Mouse (Mus musculus): ENCODE data around the gene Kif1a. TPM values are rescaled to one million over a fixed set of nuclear protein-coding genes. Genes with fewer than 3 reads are reported as not detected.
"Not testable (repeated sequence)": the region's sequence is repeated elsewhere in the genome, so short reads cannot be mapped to it uniquely, and the experiment has no call there.

Kif1a gene
- polyA plus RNA-seq, 1 experiment from 2014 or later, result 18.3 TPM

DNA sequence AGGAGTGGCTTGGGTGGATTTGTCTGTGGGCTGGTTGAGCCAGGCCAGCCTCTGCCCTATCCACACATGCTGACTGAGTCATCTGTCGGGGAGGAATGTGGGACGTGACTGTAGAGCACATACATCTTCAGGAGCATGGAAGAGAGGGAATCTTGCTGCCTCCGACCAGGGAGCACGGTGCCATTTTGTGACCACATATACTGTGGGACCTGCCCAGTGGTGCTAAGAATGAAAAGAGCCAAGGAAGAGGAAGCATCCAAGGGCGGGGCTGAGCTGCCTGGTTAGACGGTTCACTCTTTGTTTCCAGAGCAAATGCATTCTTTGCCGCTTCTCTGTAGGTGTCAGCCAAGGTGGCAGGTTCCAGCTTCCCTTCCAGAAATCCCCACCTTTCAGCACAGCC, 123.1 kb downstream of the Kif1a start:
- Histone ChIP-seq H3K9me3 (no peaks in the 10 kb centered on the region), H3K4me1 (peaks cover 11% of the 10 kb centered on the region; the same call in 1 of the 2 replicates), H3K9ac (no peak overlapping the region), H3K27me3 (replicated peaks) (no peaks in the 10 kb centered on the region), H3K27ac (no peak overlapping the region), H3K4me3 (replicated peaks) (no peak overlapping the region), H3K4me2 (no peak overlapping the region), H3K36me3 (no peaks in the 10 kb centered on the region)
- 33% methylated on average over 7 of the region's 7 CpGs for WGBS
- ATAC-seq (ENCODE audit: insufficient read depth, low FRiP score, low read depth), result no peak

DNA sequence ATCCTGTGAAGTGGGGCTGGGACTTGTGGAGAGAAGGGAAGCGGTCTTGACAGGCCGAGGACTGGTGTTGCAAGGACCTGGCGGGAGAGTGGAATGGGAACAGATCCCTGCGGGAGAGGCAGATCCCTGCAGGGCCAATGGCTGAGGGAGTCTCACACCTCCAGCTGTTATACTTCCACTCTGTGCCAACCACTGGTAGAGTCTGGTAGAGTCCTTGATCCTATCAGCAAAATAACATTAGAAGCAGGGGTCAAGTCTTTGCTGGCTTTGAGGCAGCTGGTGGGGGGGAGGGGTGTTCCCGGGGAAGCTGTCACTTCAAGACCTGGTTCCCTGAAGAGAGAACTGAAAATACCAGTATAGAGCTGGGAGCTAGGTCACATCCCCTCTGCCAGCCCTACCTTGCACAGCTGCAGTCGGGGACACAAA, 125.6 kb downstream of the Kif1a start:
- H3K4me2 ChIP-seq, result no peak overlapping the region

GRCm38 (mm10) chr1:92972854-92973253, 128.9 kb downstream of the Kif1a start:
- no peaks in the 10 kb centered on the region for H3K36me3 ChIP-seq
- 48% methylated on average over 1 of the region's 1 CpGs for WGBS
- no peak for ATAC-seq (ENCODE audit: insufficient read depth, low FRiP score, low read depth)

More for the DNA sequence above, 125.6 kb downstream of the Kif1a start:
- Histone ChIP-seq H3K27me3 (replicated peaks) (no peaks in the 10 kb centered on the region), H3K4me3 (replicated peaks) (no peak overlapping the region), H3K4me1 (peaks cover 16% of the 10 kb centered on the region; the same call in 1 of the 2 replicates), H3K27ac (peak overlapping the region; percentile 71), H3K36me3 (no peaks in the 10 kb centered on the region), H3K9me3 (no peaks in the 10 kb centered on the region), H3K9ac (no peak overlapping the region)
- 33% methylated on average over 6 of the region's 6 CpGs for WGBS
- peak; percentile 63 for ATAC-seq (ENCODE audit: insufficient read depth, low FRiP score, low read depth)

DNA sequence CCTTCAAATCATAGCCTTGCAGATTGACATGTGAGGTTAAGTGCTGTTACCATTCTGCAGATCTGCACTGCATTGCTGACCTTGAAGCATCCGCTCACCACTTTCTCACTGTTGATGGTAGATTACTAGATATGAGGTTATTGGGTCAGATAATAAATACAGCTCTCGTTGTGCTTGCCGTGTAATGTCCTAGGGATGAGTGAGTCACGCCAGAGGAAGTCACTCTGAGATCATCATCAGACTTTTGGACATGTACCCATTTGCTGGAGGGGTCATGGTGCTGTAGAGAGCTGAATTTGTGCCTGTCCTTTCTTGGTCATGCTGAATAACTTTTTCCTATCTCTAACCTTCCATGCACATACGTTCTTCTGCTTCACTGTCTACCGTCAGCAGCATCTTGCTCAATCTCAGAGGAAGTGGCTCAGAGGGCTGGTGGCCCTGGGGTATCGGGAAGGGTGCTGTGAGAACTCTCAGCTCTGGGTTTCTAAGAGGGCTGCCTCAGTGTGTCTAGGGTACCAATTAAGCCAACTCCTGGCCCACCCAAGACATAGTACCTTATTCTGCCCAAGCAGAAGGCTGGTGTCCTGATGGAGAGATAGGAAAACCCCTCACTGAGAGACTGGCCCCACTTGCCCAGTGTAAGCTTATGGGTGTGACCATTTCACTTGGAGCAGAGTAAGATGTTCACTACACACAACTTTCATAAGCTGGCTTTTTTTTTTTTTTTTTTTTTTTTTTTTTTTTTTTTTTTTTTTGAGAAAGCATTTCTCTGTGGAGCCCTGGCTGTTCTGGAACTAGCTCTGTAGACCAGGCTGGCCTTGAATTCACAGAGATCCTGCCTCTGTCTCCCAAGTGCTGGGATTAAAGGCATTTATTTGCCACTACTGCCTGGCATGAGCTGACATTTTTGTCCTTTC, 129.6 kb downstream of the Kif1a start:
- Histone ChIP-seq H3K36me3 (no peaks in the 10 kb centered on the region), H3K9ac (no peak overlapping the region), H3K4me3 (replicated peaks) (no peak overlapping the region), H3K4me1 (0 out of 2 replicates have a peak, but pooled peaks cover 10% of the 10 kb centered on the region), H3K27ac (no peak overlapping the region), H3K27me3 (replicated peaks) (no peaks in the 10 kb centered on the region), H3K4me2 (no peak overlapping the region), H3K9me3 (no peaks in the 10 kb centered on the region)
- 76% methylated on average over 7 of the region's 7 CpGs for WGBS
- ATAC-seq (ENCODE audit: insufficient read depth, low FRiP score, low read depth), result no peak

More at GRCm38 (mm10) chr1:92972854-92973253, 128.9 kb downstream of the Kif1a start:
- Histone ChIP-seq H3K4me3 (replicated peaks) (no peak overlapping the region), H3K4me2 (no peak overlapping the region), H3K27ac (no peak overlapping the region), H3K9ac (no peak overlapping the region), H3K9me3 (no peaks in the 10 kb centered on the region), H3K27me3 (replicated peaks) (no peaks in the 10 kb centered on the region), H3K4me1 (0 out of 2 replicates have a peak, but pooled peaks cover 10% of the 10 kb centered on the region)

DNA sequence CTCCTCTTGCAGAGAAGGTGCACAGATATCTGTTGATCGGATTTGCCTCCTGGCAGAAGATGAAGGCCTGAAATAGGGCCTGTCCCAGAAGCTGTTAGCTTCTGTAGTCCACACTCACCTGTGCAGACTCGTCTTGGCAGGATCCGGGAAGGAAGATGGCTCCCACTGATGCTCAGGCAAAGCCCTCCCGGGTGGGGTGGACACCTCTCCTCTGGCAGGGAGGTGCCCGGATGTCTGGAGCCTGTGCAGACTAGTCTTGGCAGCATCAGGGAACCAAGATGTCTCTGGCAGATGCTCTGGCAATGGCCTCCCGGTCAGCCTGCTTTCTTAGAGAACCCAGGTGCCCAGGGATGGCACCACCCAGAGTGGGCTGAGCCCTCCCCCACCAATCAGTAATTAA, 131.0 kb downstream of the Kif1a start:
- not testable (repeated sequence) for H3K27me3 ChIP-seq (replicated peaks); H3K4me3 ChIP-seq (replicated peaks); H3K4me1 ChIP-seq; H3K9me3 ChIP-seq; H3K9ac ChIP-seq; H3K4me2 ChIP-seq; ATAC-seq (ENCODE audit: insufficient read depth, low FRiP score, low read depth); H3K36me3 ChIP-seq; H3K27ac ChIP-seq
- WGBS, result 74% methylated on average over 6 of the region's 6 CpGs

Other genes with a start within 250 kb of the Kif1a start
- 0.19 and 0.34 TPM in 2 replicates for gene Ankmy1, start 199.0 kb downstream of the Kif1a start, polyA plus RNA-seq (2015; fragmentation: Nextera tagmentation; extraction: Ambion mirVana)
- gene Dusp28, start 195.0 kb downstream of the Kif1a start, polyA plus RNA-seq (2015; fragmentation: Nextera tagmentation; extraction: Ambion mirVana), result 12.8 and 15.9 TPM in 2 replicates
- gene Rnpepl1, start 191.2 kb downstream of the Kif1a start, polyA plus RNA-seq (2015; fragmentation: Nextera tagmentation; extraction: Ambion mirVana), result 44.0 and 45.5 TPM in 2 replicates
- gene Capn10, start 167.6 kb downstream of the Kif1a start, polyA plus RNA-seq (2015; fragmentation: Nextera tagmentation; extraction: Ambion mirVana), result 35.5 and 35.9 TPM in 2 replicates
- gene Gpr35, start 151.1 kb downstream of the Kif1a start, polyA plus RNA-seq (2015; fragmentation: Nextera tagmentation; extraction: Ambion mirVana), result 6.2 and 7.7 TPM in 2 replicates
- 8.5 and 9.6 TPM in 2 replicates for gene Aqp12, start 95.6 kb downstream of the Kif1a start, polyA plus RNA-seq (2015; fragmentation: Nextera tagmentation; extraction: Ambion mirVana)
- 0.44 and 0.54 TPM in 2 replicates for gene Agxt, start 33.3 kb upstream of the Kif1a start, polyA plus RNA-seq (2015; fragmentation: Nextera tagmentation; extraction: Ambion mirVana)
- gene 2310007B03Rik, start 59.0 kb upstream of the Kif1a start, polyA plus RNA-seq (2015; fragmentation: Nextera tagmentation; extraction: Ambion mirVana), result 4.6 and 8.2 TPM in 2 replicates
- gene Crocc2, start 66.8 kb upstream of the Kif1a start, polyA plus RNA-seq (2015; fragmentation: Nextera tagmentation; extraction: Ambion mirVana), result 0.15 and 0.21 TPM in 2 replicates
- 8.7 and 12.3 TPM in 2 replicates for gene Sned1, start 133.9 kb upstream of the Kif1a start, polyA plus RNA-seq (2015; fragmentation: Nextera tagmentation; extraction: Ambion mirVana)
- gene Mterf4, start 204.0 kb upstream of the Kif1a start, polyA plus RNA-seq (2015; fragmentation: Nextera tagmentation; extraction: Ambion mirVana), result 24.5 and 27.1 TPM in 2 replicates
- 60.7 and 68.7 TPM in 2 replicates for gene Ppp1r7, start 240.9 kb upstream of the Kif1a start, polyA plus RNA-seq (2015; fragmentation: Nextera tagmentation; extraction: Ambion mirVana)
- gene Pask, start 241.5 kb upstream of the Kif1a start, polyA plus RNA-seq (2015; fragmentation: Nextera tagmentation; extraction: Ambion mirVana), result 11.6 TPM in 2 replicates

Measured in stomach, embryonic 15.5 days (tissue).